In the genomic region with DNA sequence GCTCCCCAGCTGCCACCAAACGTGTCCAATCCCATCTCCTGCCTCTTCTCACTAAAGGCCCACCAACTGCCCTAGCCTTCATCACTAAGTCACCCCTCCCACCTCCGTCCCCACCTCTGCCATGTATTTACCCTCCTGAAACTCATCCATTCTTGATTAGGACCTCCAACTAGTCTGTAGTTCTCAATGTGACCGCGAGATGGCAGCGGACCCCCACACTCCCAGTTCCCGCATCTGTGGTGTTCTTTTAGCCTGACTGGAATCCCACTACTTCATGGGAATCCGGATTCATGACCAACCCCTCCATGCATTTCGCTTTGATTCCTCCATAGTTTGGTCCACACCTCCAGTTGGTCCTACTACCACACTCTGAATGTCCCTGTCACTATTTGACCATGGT, we compare ENCODE assay signal across 9 mouse cellular contexts. TPM values are rescaled to one million over a fixed set of nuclear protein-coding genes. Genes with fewer than 3 reads are reported as not detected.
DNase-seq lines count a peak whose midpoint lies in the region; ATAC-seq and TF ChIP-seq lines count a peak whose summit lies in the region.
"Had no signal": no experiment of that assay in that cellular context is flagged by ENCODE, and none has a peak within 500 bp of the region (broad histone marks: within the 10 kb centered on the region; RNA-seq: fewer than 3 reads in every experiment).

No protein-coding gene starts in this region.

- 0 out of 2 replicates have a peak overlapping the region, but pooled peaks have one; percentile 16 for H3K9ac ChIP-seq in forebrain, embryonic 13.5 days
- no peak overlapping the region for H3K9ac ChIP-seq in forebrain, embryonic 16.5 days (replicated peaks; ENCODE audit: low read depth, low read length)
- 0 out of 2 replicates have a peak overlapping the region, but pooled peaks have one; percentile 28 for H3K9ac ChIP-seq in midbrain, embryonic 13.5 days (replicated peaks)
- no peak overlapping the region for H3K9ac ChIP-seq in stomach, postnatal 0 days (ENCODE audit: low read length)
- H3K9ac ChIP-seq: limb, embryonic 13.5 days had no signal

- no peak overlapping the region for H3K4me2 ChIP-seq in forebrain, embryonic 13.5 days
- no peak overlapping the region for H3K4me2 ChIP-seq in forebrain, embryonic 16.5 days (ENCODE audit: low read length)
- H3K4me2 ChIP-seq in midbrain, embryonic 13.5 days (replicated peaks), result no peak overlapping the region
- no peak overlapping the region for H3K4me2 ChIP-seq in stomach, postnatal 0 days (replicated peaks; ENCODE audit: low read depth)
- H3K4me2 ChIP-seq: limb, embryonic 13.5 days had no signal

- peak; percentile 91 for TF ChIP-seq CTCF in stomach, postnatal 0 days (IDR thresholded peaks at IDR 0.05; ENCODE audit: low read depth)

- no peak overlapping the region for H3K4me3 ChIP-seq in forebrain, embryonic 13.5 days
- no peak overlapping the region for H3K4me3 ChIP-seq in forebrain, embryonic 16.5 days (replicated peaks; ENCODE audit: low read length)
- no peak overlapping the region for H3K4me3 ChIP-seq in midbrain, embryonic 13.5 days (replicated peaks)
- no peak overlapping the region for H3K4me3 ChIP-seq in stomach, postnatal 0 days (ENCODE audit: low read depth, low read length)
- H3K4me3 ChIP-seq: limb, embryonic 13.5 days had no signal

- ATAC-seq in forebrain, embryonic 13.5 days, result peak; percentile 38; the same call in 1 of the 2 replicates
- no peak for ATAC-seq in forebrain, embryonic 16.5 days
- no peak for ATAC-seq in midbrain, embryonic 13.5 days
- ATAC-seq in stomach, postnatal 0 days (ENCODE audit: low FRiP score, low TSS enrichment), result no peak

- WGBS in forebrain, embryonic 13.5 days, result 4% methylated on average over 8 of the region's 8 CpGs
- 2% methylated on average over 8 of the region's 8 CpGs for WGBS in forebrain, embryonic 16.5 days
- 4% methylated on average over 8 of the region's 8 CpGs for WGBS in midbrain, embryonic 13.5 days
- 4% methylated on average over 8 of the region's 8 CpGs for WGBS in stomach, postnatal 0 days

- no peak overlapping the region for H3K27ac ChIP-seq in forebrain, embryonic 13.5 days
- no peak overlapping the region for H3K27ac ChIP-seq in forebrain, embryonic 16.5 days (ENCODE audit: low read length)
- H3K27ac ChIP-seq in midbrain, embryonic 13.5 days, result no peak overlapping the region
- H3K27ac ChIP-seq in stomach, postnatal 0 days (replicated peaks), result no peak overlapping the region
- H3K27ac ChIP-seq: limb, embryonic 13.5 days had no signal

- TF ChIP-seq EP300 in stomach, postnatal 0 days (optimal IDR thresholded peaks at IDR 0.05), result no peak

- peak; percentile 70 for DNase-seq in MN1 (ENCODE audit: low spot score)
- DNase-seq in cerebellum, postnatal 10 days, result peak; percentile 90 to 93
- peak; percentile 63 for DNase-seq in heart, adult 8-10 months (ENCODE audit: low spot score)
- DNase-seq in layer of hippocampus, postnatal 25 days (ENCODE audit: extremely low spot score in 1 of 2, low spot score in 1 of 2), result peak; percentile 58 to 89
- DNase-seq in stomach, postnatal 0 days (ENCODE audit: low spot score), result peak; percentile 77

- H3K4me1 ChIP-seq in forebrain, embryonic 13.5 days, result peaks cover 19% of the 10 kb centered on the region
- peaks cover 14% of the 10 kb centered on the region for H3K4me1 ChIP-seq in forebrain, embryonic 16.5 days (replicated peaks; ENCODE audit: control insufficient read depth, insufficient read depth, low read length)
- H3K4me1 ChIP-seq in midbrain, embryonic 13.5 days (replicated peaks), result peaks cover 17% of the 10 kb centered on the region
- H3K4me1 ChIP-seq in stomach, postnatal 0 days (replicated peaks; ENCODE audit: control insufficient read depth, insufficient read depth), result no peaks in the 10 kb centered on the region

- peaks cover 41% of the 10 kb centered on the region for H3K27me3 ChIP-seq in forebrain, embryonic 13.5 days
- H3K27me3 ChIP-seq in forebrain, embryonic 16.5 days (replicated peaks; ENCODE audit: control insufficient read depth, insufficient read depth, low read length), result 0 out of 2 replicates have a peak, but pooled peaks cover 5% of the 10 kb centered on the region
- peaks cover 46% of the 10 kb centered on the region for H3K27me3 ChIP-seq in midbrain, embryonic 13.5 days
- peaks cover 8% of the 10 kb centered on the region; the same call in 1 of the 2 replicates for H3K27me3 ChIP-seq in stomach, postnatal 0 days (ENCODE audit: control insufficient read depth, insufficient read depth, low read length)

- peaks cover 41% of the 10 kb centered on the region for H3K36me3 ChIP-seq in forebrain, embryonic 13.5 days (ENCODE audit: poor library complexity, severe bottlenecking)
- H3K36me3 ChIP-seq in forebrain, embryonic 16.5 days (ENCODE audit: control insufficient read depth, insufficient read depth), result peaks cover 15% of the 10 kb centered on the region
- H3K36me3 ChIP-seq in midbrain, embryonic 13.5 days, result peaks cover 45% of the 10 kb centered on the region
- H3K36me3 ChIP-seq in stomach, postnatal 0 days (ENCODE audit: control insufficient read depth, insufficient read depth, low read length), result no peaks in the 10 kb centered on the region
- H3K36me3 ChIP-seq: limb, embryonic 13.5 days had no signal

- no peaks in the 10 kb centered on the region for H3K9me3 ChIP-seq in forebrain, embryonic 13.5 days (replicated peaks)
- H3K9me3 ChIP-seq in forebrain, embryonic 16.5 days (ENCODE audit: control insufficient read depth, low read length), result no peaks in the 10 kb centered on the region
- no peaks in the 10 kb centered on the region for H3K9me3 ChIP-seq in midbrain, embryonic 13.5 days
- H3K9me3 ChIP-seq in stomach, postnatal 0 days (ENCODE audit: control insufficient read depth, low read length), result no peaks in the 10 kb centered on the region
- H3K9me3 ChIP-seq: limb, embryonic 13.5 days had no signal

RNA-seq across cellular contexts. Expression of a gene that starts 9.4 kb away (rescaled TPM):
- polyA plus RNA-seq in forebrain, embryonic 13.5 days (2015; fragmentation: Nextera tagmentation; extraction: Ambion mirVana), result 34.6 and 36.2 TPM in 2 replicates
- polyA plus RNA-seq in forebrain, embryonic 16.5 days (2015; fragmentation: Nextera tagmentation; extraction: Ambion mirVana), result 51.6 and 56.6 TPM in 2 replicates
- total RNA-seq in heart, adult 8-10 months (2022), result under 1 TPM; 0.38 to 0.81 (median 0.48) TPM
- total RNA-seq in layer of hippocampus, postnatal 25 days (2021), result 10 to 100 TPM; 39.5 to 40.8 TPM
- 41.4 and 47.8 TPM in 2 replicates for polyA plus RNA-seq in midbrain, embryonic 13.5 days (2015; fragmentation: Nextera tagmentation; extraction: Ambion mirVana)
- 0.89 and 1.1 TPM in 2 replicates for polyA plus RNA-seq in stomach, postnatal 0 days (2015; fragmentation: Nextera tagmentation; extraction: Ambion mirVana)

RNA-seq across cellular contexts. Expression of a gene that starts 10.7 kb away (rescaled TPM):
- polyA plus RNA-seq in forebrain, embryonic 13.5 days (2015; fragmentation: Nextera tagmentation; extraction: Ambion mirVana), result 38.4 and 53.3 TPM in 2 replicates
- polyA plus RNA-seq in forebrain, embryonic 16.5 days (2015; fragmentation: Nextera tagmentation; extraction: Ambion mirVana), result 76.0 and 99.3 TPM in 2 replicates
- 10 to 100 TPM; 14.3 to 19.1 (median 17.1) TPM for total RNA-seq in heart, adult 8-10 months (2022)
- total RNA-seq in layer of hippocampus, postnatal 25 days (2021), result 10 to 100 TPM; 57.9 to 64.0 TPM
- 109 and 138 TPM in 2 replicates for polyA plus RNA-seq in midbrain, embryonic 13.5 days (2015; fragmentation: Nextera tagmentation; extraction: Ambion mirVana)
- polyA plus RNA-seq in stomach, postnatal 0 days (2015; fragmentation: Nextera tagmentation; extraction: Ambion mirVana), result 3.6 and 6.0 TPM in 2 replicates

RNA-seq across cellular contexts. Expression of a gene that starts 15.1 kb away (rescaled TPM):
- polyA plus RNA-seq in forebrain, embryonic 13.5 days (2015; fragmentation: Nextera tagmentation; extraction: Ambion mirVana), result 0.14 and 0.36 TPM in 2 replicates
- 0.16 and 0.19 TPM in 2 replicates for polyA plus RNA-seq in forebrain, embryonic 16.5 days (2015; fragmentation: Nextera tagmentation; extraction: Ambion mirVana)
- total RNA-seq in heart, adult 8-10 months (2022), result not detected
- 1 to 10 TPM; 5.0 to 5.5 TPM for total RNA-seq in layer of hippocampus, postnatal 25 days (2021)
- not detected in 2 replicates for polyA plus RNA-seq in midbrain, embryonic 13.5 days (2015; fragmentation: Nextera tagmentation; extraction: Ambion mirVana)
- 0.10 TPM in 1 of 2 replicates, not detected in the other for polyA plus RNA-seq in stomach, postnatal 0 days (2015; fragmentation: Nextera tagmentation; extraction: Ambion mirVana)
- polyA plus RNA-seq: limb, embryonic 13.5 days had no signal

RNA-seq across cellular contexts. Expression of a gene that starts 22.7 kb away (rescaled TPM):
- 15.7 and 16.2 TPM in 2 replicates for polyA plus RNA-seq in forebrain, embryonic 13.5 days (2015; fragmentation: Nextera tagmentation; extraction: Ambion mirVana)
- polyA plus RNA-seq in forebrain, embryonic 16.5 days (2015; fragmentation: Nextera tagmentation; extraction: Ambion mirVana), result 18.3 and 19.8 TPM in 2 replicates
- total RNA-seq in heart, adult 8-10 months (2022), result 1 to 10 TPM; 1.4 to 3.3 (median 1.9) TPM
- 10 to 100 TPM; 10.6 to 11.2 TPM for total RNA-seq in layer of hippocampus, postnatal 25 days (2021)
- polyA plus RNA-seq in midbrain, embryonic 13.5 days (2015; fragmentation: Nextera tagmentation; extraction: Ambion mirVana), result 20.4 and 20.8 TPM in 2 replicates
- polyA plus RNA-seq in stomach, postnatal 0 days (2015; fragmentation: Nextera tagmentation; extraction: Ambion mirVana), result 16.4 and 16.9 TPM in 2 replicates

RNA-seq across cellular contexts. Expression of a gene that starts 23.8 kb away (rescaled TPM):
- polyA plus RNA-seq in forebrain, embryonic 13.5 days (2015; fragmentation: Nextera tagmentation; extraction: Ambion mirVana), result 85.9 and 86.6 TPM in 2 replicates
- polyA plus RNA-seq in forebrain, embryonic 16.5 days (2015; fragmentation: Nextera tagmentation; extraction: Ambion mirVana), result 78.8 and 86.3 TPM in 2 replicates
- 10 to 100 TPM; 11.2 to 12.9 (median 12.5) TPM for total RNA-seq in heart, adult 8-10 months (2022)
- total RNA-seq in layer of hippocampus, postnatal 25 days (2021), result 10 to 100 TPM; 40.7 to 44.5 TPM
- 95.9 and 97.6 TPM in 2 replicates for polyA plus RNA-seq in midbrain, embryonic 13.5 days (2015; fragmentation: Nextera tagmentation; extraction: Ambion mirVana)
- 28.4 and 32.1 TPM in 2 replicates for polyA plus RNA-seq in stomach, postnatal 0 days (2015; fragmentation: Nextera tagmentation; extraction: Ambion mirVana)

Comparison
In these comparisons a context has a peak if more than half of its experiments do, and no peak if none do; other contexts are left out.
1. H3K9ac ChIP-seq: peak in forebrain, embryonic 13.5 days (single experiment) and midbrain, embryonic 13.5 days (single experiment); none in forebrain, embryonic 16.5 days (single experiment) and stomach, postnatal 0 days (single experiment).
2. RNA of a gene that starts 9.4 kb away (polyA plus RNA-seq): 51.6 to 56.6 TPM in forebrain, embryonic 16.5 days, 41.4 to 47.8 TPM in midbrain, embryonic 13.5 days and 34.6 to 36.2 TPM in forebrain, embryonic 13.5 days; 0.89 to 1.1 TPM in stomach, postnatal 0 days; every median in the first group is over 10 times any median in the second.
3. Peak in every context shown above with its lines, with median percentiles within 50 percentile points of each other: DNase-seq.